Mouse (Mus musculus): ENCODE data around the gene Olfr1396. TPM values are rescaled to one million over a fixed set of nuclear protein-coding genes. Genes with fewer than 3 reads are reported as not detected.
A peak's percentile ranks its signal among the peaks of the same experiment; 100 is the strongest.

The Olfr1396 gene
- polyA plus RNA-seq, 1 experiment from 2014 or later: not detected

- H3K4me3 ChIP-seq (ENCODE audit: low read depth, low read length): no peak overlapping the region
- H3K9ac ChIP-seq (replicated peaks; ENCODE audit: low read length): no peak overlapping the region
- no peak overlapping the region for H3K27ac ChIP-seq (replicated peaks; ENCODE audit: low read depth, low read length)
- DNase-seq (ENCODE audit: low spot score): no peak
- H3K4me2 ChIP-seq (ENCODE audit: low read depth, low read length): no peak overlapping the region
- H3K9me3 ChIP-seq (replicated peaks; ENCODE audit: control insufficient read depth, low read length): no peaks in the 10 kb centered on the region
- ATAC-seq (replicated peaks; ENCODE audit: insufficient number of reproducible peaks, low FRiP score, low TSS enrichment, low read depth): no peak
- H3K36me3 ChIP-seq (replicated peaks; ENCODE audit: control insufficient read depth, insufficient read depth, low read depth, low read length): no peaks in the 10 kb centered on the region
- H3K27me3 ChIP-seq (ENCODE audit: control insufficient read depth, insufficient read depth, low read length): no peaks in the 10 kb centered on the region
- WGBS: 67% methylated on average over 1 of the region's 1 CpGs
- no peaks in the 10 kb centered on the region for H3K4me1 ChIP-seq (ENCODE audit: control insufficient read depth, insufficient read depth, low read length)
These were observed 3.7 kb downstream of the Olfr1396 start for GRCm38 (mm10) chr11:49111000-49111399.

GRCm38 (mm10) chr11:49108833-49109232 lies 5.8 kb downstream of the Olfr1396 start:
- Histone ChIP-seq H3K9me3 (replicated peaks; ENCODE audit: control insufficient read depth, low read length) (no peaks in the 10 kb centered on the region), H3K27ac (replicated peaks; ENCODE audit: low read depth, low read length) (no peak overlapping the region), H3K4me1 (ENCODE audit: control insufficient read depth, insufficient read depth, low read length) (no peaks in the 10 kb centered on the region), H3K4me2 (ENCODE audit: low read depth, low read length) (no peak overlapping the region), H3K4me3 (ENCODE audit: low read depth, low read length) (no peak overlapping the region), H3K9ac (replicated peaks; ENCODE audit: low read length) (no peak overlapping the region), H3K36me3 (replicated peaks; ENCODE audit: control insufficient read depth, insufficient read depth, low read depth, low read length) (no peaks in the 10 kb centered on the region), H3K27me3 (ENCODE audit: control insufficient read depth, insufficient read depth, low read length) (no peaks in the 10 kb centered on the region)
- WGBS: 30% methylated on average over 1 of the region's 1 CpGs
- DNase-seq (ENCODE audit: low spot score) (peak; percentile 59), ATAC-seq (replicated peaks; ENCODE audit: insufficient number of reproducible peaks, low FRiP score, low TSS enrichment, low read depth) (no peak)

GRCm38 (mm10) chr11:49107650-49108537 lies 6.8 kb downstream of the Olfr1396 start:
- Histone ChIP-seq H3K27ac (replicated peaks; ENCODE audit: low read depth, low read length) (no peak overlapping the region), H3K36me3 (replicated peaks; ENCODE audit: control insufficient read depth, insufficient read depth, low read depth, low read length) (no peaks in the 10 kb centered on the region), H3K4me3 (ENCODE audit: low read depth, low read length) (no peak overlapping the region), H3K9me3 (replicated peaks; ENCODE audit: control insufficient read depth, low read length) (no peaks in the 10 kb centered on the region), H3K4me1 (ENCODE audit: control insufficient read depth, insufficient read depth, low read length) (no peaks in the 10 kb centered on the region), H3K9ac (replicated peaks; ENCODE audit: low read length) (no peak overlapping the region), H3K27me3 (ENCODE audit: control insufficient read depth, insufficient read depth, low read length) (no peaks in the 10 kb centered on the region), H3K4me2 (ENCODE audit: low read depth, low read length) (no peak overlapping the region)
- 47% methylated on average over 10 of the region's 10 CpGs for WGBS
- DNase-seq (ENCODE audit: low spot score) (no peak), ATAC-seq (replicated peaks; ENCODE audit: insufficient number of reproducible peaks, low FRiP score, low TSS enrichment, low read depth) (no peak)

- no peak for ATAC-seq (replicated peaks; ENCODE audit: insufficient number of reproducible peaks, low FRiP score, low TSS enrichment, low read depth)
- DNase-seq (ENCODE audit: low spot score): no peak
- Histone ChIP-seq H3K4me3 (ENCODE audit: low read depth, low read length) (no peak overlapping the region), H3K4me1 (ENCODE audit: control insufficient read depth, insufficient read depth, low read length) (0 out of 2 replicates have a peak, but pooled peaks cover 2% of the 10 kb centered on the region), H3K9me3 (replicated peaks; ENCODE audit: control insufficient read depth, low read length) (no peaks in the 10 kb centered on the region), H3K36me3 (replicated peaks; ENCODE audit: control insufficient read depth, insufficient read depth, low read depth, low read length) (no peaks in the 10 kb centered on the region), H3K27me3 (ENCODE audit: control insufficient read depth, insufficient read depth, low read length) (no peaks in the 10 kb centered on the region), H3K9ac (replicated peaks; ENCODE audit: low read length) (no peak overlapping the region), H3K4me2 (ENCODE audit: low read depth, low read length) (no peak overlapping the region), H3K27ac (replicated peaks; ENCODE audit: low read depth, low read length) (no peak overlapping the region)
- WGBS: 64% methylated on average over 1 of the region's 1 CpGs
These were observed 8.9 kb downstream of the Olfr1396 start for GRCm38 (mm10) chr11:49105752-49106151.

- H3K36me3 ChIP-seq (replicated peaks; ENCODE audit: control insufficient read depth, insufficient read depth, low read depth, low read length): no peaks in the 10 kb centered on the region
- ATAC-seq (replicated peaks; ENCODE audit: insufficient number of reproducible peaks, low FRiP score, low TSS enrichment, low read depth): no peak; the same call in 1 of the 2 replicates
These were observed 11.5 kb downstream of the Olfr1396 start for GRCm38 (mm10) chr11:49103047-49103693.

GRCm38 (mm10) chr11:49101500-49101899 lies 13.2 kb downstream of the Olfr1396 start:
- H3K36me3 ChIP-seq (replicated peaks; ENCODE audit: control insufficient read depth, insufficient read depth, low read depth, low read length): no peaks in the 10 kb centered on the region
- 0 out of 2 replicates have a peak, but pooled peaks cover 2% of the 10 kb centered on the region for H3K4me1 ChIP-seq (ENCODE audit: control insufficient read depth, insufficient read depth, low read length)
- no peak overlapping the region for H3K9ac ChIP-seq (replicated peaks; ENCODE audit: low read length)
- no peak overlapping the region for H3K4me2 ChIP-seq (ENCODE audit: low read depth, low read length)
- no peaks in the 10 kb centered on the region for H3K27me3 ChIP-seq (ENCODE audit: control insufficient read depth, insufficient read depth, low read length)
- H3K9me3 ChIP-seq (replicated peaks; ENCODE audit: control insufficient read depth, low read length): no peaks in the 10 kb centered on the region
- no peak overlapping the region for H3K27ac ChIP-seq (replicated peaks; ENCODE audit: low read depth, low read length)
- H3K4me3 ChIP-seq (ENCODE audit: low read depth, low read length): no peak overlapping the region
- DNase-seq (ENCODE audit: low spot score) (no peak), ATAC-seq (replicated peaks; ENCODE audit: insufficient number of reproducible peaks, low FRiP score, low TSS enrichment, low read depth) (no peak)
- 42% methylated on average over 5 of the region's 5 CpGs for WGBS

More at GRCm38 (mm10) chr11:49103047-49103693, 11.5 kb downstream of the Olfr1396 start:
- 23% methylated on average over 8 of the region's 8 CpGs for WGBS
- no peaks in the 10 kb centered on the region for H3K9me3 ChIP-seq (replicated peaks; ENCODE audit: control insufficient read depth, low read length)
- DNase-seq (ENCODE audit: low spot score): peak; percentile 91
- H3K9ac ChIP-seq (replicated peaks; ENCODE audit: low read length): no peak overlapping the region
- no peaks in the 10 kb centered on the region for H3K27me3 ChIP-seq (ENCODE audit: control insufficient read depth, insufficient read depth, low read length)
- 0 out of 2 replicates have a peak, but pooled peaks cover 2% of the 10 kb centered on the region for H3K4me1 ChIP-seq (ENCODE audit: control insufficient read depth, insufficient read depth, low read length)
- H3K4me2 ChIP-seq (ENCODE audit: low read depth, low read length): no peak overlapping the region
- no peak overlapping the region for H3K27ac ChIP-seq (replicated peaks; ENCODE audit: low read depth, low read length)
- no peak overlapping the region for H3K4me3 ChIP-seq (ENCODE audit: low read depth, low read length)

- Histone ChIP-seq H3K36me3 (replicated peaks; ENCODE audit: control insufficient read depth, insufficient read depth, low read depth, low read length) (no peaks in the 10 kb centered on the region), H3K27me3 (ENCODE audit: control insufficient read depth, insufficient read depth, low read length) (no peaks in the 10 kb centered on the region), H3K9me3 (replicated peaks; ENCODE audit: control insufficient read depth, low read length) (no peaks in the 10 kb centered on the region), H3K4me1 (ENCODE audit: control insufficient read depth, insufficient read depth, low read length) (0 out of 2 replicates have a peak, but pooled peaks cover 2% of the 10 kb centered on the region), H3K9ac (replicated peaks; ENCODE audit: low read length) (no peak overlapping the region), H3K27ac (replicated peaks; ENCODE audit: low read depth, low read length) (no peak overlapping the region), H3K4me3 (ENCODE audit: low read depth, low read length) (no peak overlapping the region), H3K4me2 (ENCODE audit: low read depth, low read length) (no peak overlapping the region)
- DNase-seq (ENCODE audit: low spot score): no peak
- no peak for ATAC-seq (replicated peaks; ENCODE audit: insufficient number of reproducible peaks, low FRiP score, low TSS enrichment, low read depth)
- 82% methylated on average over 3 of the region's 3 CpGs for WGBS
These were observed 14.3 kb downstream of the Olfr1396 start for GRCm38 (mm10) chr11:49100409-49100808.

- 88% methylated on average over 4 of the region's 4 CpGs for WGBS
- no peak for DNase-seq (ENCODE audit: low spot score)
- Histone ChIP-seq H3K36me3 (replicated peaks; ENCODE audit: control insufficient read depth, insufficient read depth, low read depth, low read length) (no peaks in the 10 kb centered on the region), H3K9me3 (replicated peaks; ENCODE audit: control insufficient read depth, low read length) (no peaks in the 10 kb centered on the region), H3K4me3 (ENCODE audit: low read depth, low read length) (no peak overlapping the region), H3K9ac (replicated peaks; ENCODE audit: low read length) (no peak overlapping the region), H3K27ac (replicated peaks; ENCODE audit: low read depth, low read length) (no peak overlapping the region), H3K4me1 (ENCODE audit: control insufficient read depth, insufficient read depth, low read length) (no peaks in the 10 kb centered on the region), H3K27me3 (ENCODE audit: control insufficient read depth, insufficient read depth, low read length) (no peaks in the 10 kb centered on the region), H3K4me2 (ENCODE audit: low read depth, low read length) (no peak overlapping the region)
- no peak for ATAC-seq (replicated peaks; ENCODE audit: insufficient number of reproducible peaks, low FRiP score, low TSS enrichment, low read depth)
These were observed 19.3 kb downstream of the Olfr1396 start for GRCm38 (mm10) chr11:49095367-49095766.
